Mouse (Mus musculus) hindbrain, embryonic 15.5 days (tissue): ENCODE measurements around the gene Atp7b. TPM values are rescaled to one million over a fixed set of nuclear protein-coding genes. Genes with fewer than 3 reads are reported as not detected.
A peak's percentile ranks its signal among the peaks of the same experiment; 100 is the strongest.

Source experiments
- ATAC-seq: fragments of 200-750 bp; cut with Nextera tagmentation; 2 replicates; pipeline ENCODE4 v1.8.0; 2017; ENCODE audit warnings: low read depth, moderate number of reproducible peaks, moderate TSS enrichment; ENCODE audit not compliant: low FRiP score
- H3K27ac ChIP-seq: fragments of 300-500 bp; sonication (generic); replicated peaks from 2 replicates; pipeline ENCODE4 v1.5.1; 2015; ENCODE audit warnings: mild to moderate bottlenecking, inconsistent platforms
- H3K27me3 ChIP-seq: fragments of 300-500 bp; sonication (generic); 2 replicates; pipeline ENCODE4 v1.6.1; 2015; ENCODE audit warnings: control low read depth, inconsistent platforms
- H3K36me3 ChIP-seq: fragments of 300-500 bp; sonication (generic); 2 replicates; pipeline ENCODE4 v1.6.1; 2015; ENCODE audit warnings: control low read depth, inconsistent platforms
- H3K4me1 ChIP-seq: fragments of 300-500 bp; sonication (generic); replicated peaks from 2 replicates; pipeline ENCODE4 v1.6.1; 2015; ENCODE audit warnings: control low read depth, inconsistent platforms
- H3K4me2 ChIP-seq: fragments of 300-500 bp; sonication (generic); 2 replicates; pipeline ENCODE4 v1.6.1; 2015; ENCODE audit warnings: moderate library complexity, mild to moderate bottlenecking, inconsistent platforms
- H3K4me3 ChIP-seq: fragments of 300-500 bp; sonication (generic); 2 replicates; pipeline ENCODE4 v1.5.1; 2015; ENCODE audit warnings: mild to moderate bottlenecking, inconsistent platforms
- H3K9ac ChIP-seq: fragments of 300-500 bp; sonication (generic); 2 replicates; pipeline ENCODE4 v1.6.1; 2015; ENCODE audit warnings: inconsistent platforms
- H3K9me3 ChIP-seq: fragments of 300-500 bp; sonication (generic); 2 replicates; pipeline ENCODE4 v1.6.1; 2016; ENCODE audit warnings: control low read depth, inconsistent platforms
- WGBS: fragments of 180-500 bp; shearing (Covaris S2); methylation state at CpG from one replicate; pipeline ENCODE4 v1.1.7; 2015; 5-methylcytosine and 5-hydroxymethylcytosine counted together
- polyA plus RNA-seq: library from polyadenylated mRNA; unstranded; fragments of >200 nt; fragmentation: Nextera tagmentation; extraction: Ambion mirVana; gene quantifications from 2 replicates; pipeline ENCODE4 v1.2.1, GENCODE M21; 2015

The Atp7b gene
- polyA plus RNA-seq, 1 experiment from 2014 or later, result 2.0 TPM

- no peak overlapping the region for H3K9ac ChIP-seq
- H3K4me1 ChIP-seq, result no peaks in the 10 kb centered on the region
- H3K36me3 ChIP-seq, result no peaks in the 10 kb centered on the region
- H3K27me3 ChIP-seq, result no peaks in the 10 kb centered on the region
- WGBS, result 81% methylated on average over 1 of the region's 1 CpGs
- no peak overlapping the region for H3K4me2 ChIP-seq
- H3K4me3 ChIP-seq, result no peak overlapping the region
- H3K9me3 ChIP-seq, result no peaks in the 10 kb centered on the region
- H3K27ac ChIP-seq, result no peak overlapping the region
- no peak for ATAC-seq
Measured at GRCm38 (mm10) chr8:21966646-21967045, 93.5 kb downstream of the Atp7b start.

GRCm38 (mm10) chr8:21958414-21958813, 101.7 kb downstream of the Atp7b start, which contains the start of gene Fam90a1a:
Gene Fam90a1a (plus strand): TSS chr8:21958714.
- no peak within 1 kb of the TSS for H3K4me3 ChIP-seq
- 89% methylated on average over 2 of the region's 2 CpGs for WGBS
- H3K27me3 ChIP-seq, result no peaks in the 10 kb centered on the region
- no peaks in the 10 kb centered on the region for H3K9me3 ChIP-seq
- H3K36me3 ChIP-seq, result no peaks in the 10 kb centered on the region
- ATAC-seq, result no peak
- H3K4me1 ChIP-seq, result no peaks in the 10 kb centered on the region
- no peak within 1 kb of the TSS for H3K4me2 ChIP-seq
- H3K27ac ChIP-seq, result no peak within 1 kb of the TSS
- no peak within 1 kb of the TSS for H3K9ac ChIP-seq

GRCm38 (mm10) chr8:21956336-21956735, 103.8 kb downstream of the Atp7b start:
- no peaks in the 10 kb centered on the region for H3K27me3 ChIP-seq
- no peak overlapping the region for H3K4me3 ChIP-seq
- ATAC-seq, result peak; percentile 38; the same call in 1 of the 2 replicates
- WGBS, result 81% methylated on average over 3 of the region's 3 CpGs
- H3K4me2 ChIP-seq, result no peak overlapping the region
- no peak overlapping the region for H3K9ac ChIP-seq
- H3K36me3 ChIP-seq, result no peaks in the 10 kb centered on the region
- no peak overlapping the region for H3K27ac ChIP-seq
- no peaks in the 10 kb centered on the region for H3K4me1 ChIP-seq
- no peaks in the 10 kb centered on the region for H3K9me3 ChIP-seq

GRCm38 (mm10) chr8:21955321-21955720, 104.8 kb downstream of the Atp7b start:
- no peak overlapping the region for H3K27ac ChIP-seq
- 8% methylated on average over 9 of the region's 9 CpGs for WGBS
- H3K4me1 ChIP-seq, result no peaks in the 10 kb centered on the region
- H3K36me3 ChIP-seq, result no peaks in the 10 kb centered on the region
- H3K27me3 ChIP-seq, result no peaks in the 10 kb centered on the region
- ATAC-seq, result no peak
- no peak overlapping the region for H3K4me2 ChIP-seq
- H3K4me3 ChIP-seq, result no peak overlapping the region
- H3K9me3 ChIP-seq, result no peaks in the 10 kb centered on the region
- H3K9ac ChIP-seq, result no peak overlapping the region

GRCm38 (mm10) chr8:21947311-21948017, 112.6 kb downstream of the Atp7b start:
- Histone ChIP-seq H3K4me3 (no peak overlapping the region), H3K4me2 (no peak overlapping the region), H3K36me3 (no peaks in the 10 kb centered on the region), H3K9me3 (no peaks in the 10 kb centered on the region), H3K27me3 (no peaks in the 10 kb centered on the region), H3K9ac (no peak overlapping the region), H3K27ac (no peak overlapping the region), H3K4me1 (no peaks in the 10 kb centered on the region)
- 44% methylated on average over 9 of the region's 9 CpGs for WGBS
- ATAC-seq, result peak; percentile 51; the same call in 1 of the 2 replicates

- 78% methylated on average over 6 of the region's 6 CpGs for WGBS
Measured at GRCm38 (mm10) chr8:21946462-21946861, 113.6 kb downstream of the Atp7b start, which contains the start of gene Defb13. Gene Defb13 (plus strand): TSS chr8:21946762.

More at GRCm38 (mm10) chr8:21946462-21946861, 113.6 kb downstream of the Atp7b start, which contains the start of gene Defb13:
- Histone ChIP-seq H3K4me2 (no peak within 1 kb of the TSS), H3K9ac (no peak within 1 kb of the TSS), H3K4me3 (no peak within 1 kb of the TSS), H3K36me3 (no peaks in the 10 kb centered on the region), H3K4me1 (no peaks in the 10 kb centered on the region), H3K27me3 (no peaks in the 10 kb centered on the region), H3K27ac (no peak within 1 kb of the TSS), H3K9me3 (no peaks in the 10 kb centered on the region)
- ATAC-seq, result no peak

Other genes with a start within 250 kb of the Atp7b start
- gene Defb50, start 236.8 kb downstream of the Atp7b start, polyA plus RNA-seq, result not detected in 2 replicates
- gene Defb2, start 220.4 kb downstream of the Atp7b start, polyA plus RNA-seq, result not detected in 2 replicates
- gene Defb10, start 201.4 kb downstream of the Atp7b start, polyA plus RNA-seq, result 1.4 and 1.5 TPM in 2 replicates
- 1.9 and 2.5 TPM in 2 replicates for gene Defb9, start 174.9 kb downstream of the Atp7b start, polyA plus RNA-seq
- 30.6 and 34.9 TPM in 2 replicates for gene Defb11, start 153.9 kb downstream of the Atp7b start, polyA plus RNA-seq
- gene Defb15, start 127.6 kb downstream of the Atp7b start, polyA plus RNA-seq, result not detected in 2 replicates
- not detected in 2 replicates for gene Defb35, start 122.0 kb downstream of the Atp7b start, polyA plus RNA-seq
- gene Defb13, start 113.5 kb downstream of the Atp7b start, polyA plus RNA-seq, result not detected in 2 replicates
- not detected in 2 replicates for gene Fam90a1a, start 101.6 kb downstream of the Atp7b start, polyA plus RNA-seq
- gene Ccdc70, start 90.5 kb downstream of the Atp7b start, polyA plus RNA-seq, result not detected in 2 replicates
- 37.9 and 40.9 TPM in 2 replicates for gene Alg11, start 416 bp upstream of the Atp7b start, polyA plus RNA-seq
- 1.2 and 1.6 TPM in 2 replicates for gene Nek5, start 64.7 kb upstream of the Atp7b start, polyA plus RNA-seq
- gene Nek3, start 106.1 kb upstream of the Atp7b start, polyA plus RNA-seq, result 7.6 and 8.4 TPM in 2 replicates
- 15.1 and 16.3 TPM in 2 replicates for gene Ckap2, start 125.5 kb upstream of the Atp7b start, polyA plus RNA-seq
- 41.2 and 42.5 TPM in 2 replicates for gene Vps36, start 132.5 kb upstream of the Atp7b start, polyA plus RNA-seq
- gene Thsd1, start 167.0 kb upstream of the Atp7b start, polyA plus RNA-seq, result 8.1 TPM in 2 replicates
- not detected in 2 replicates for gene Tpte, start 223.1 kb upstream of the Atp7b start, polyA plus RNA-seq